12 mouse cellular contexts compared by ENCODE assay signal in genomic region chr7:83811461-83811860, GRCm38 (mm10). TPM values are rescaled to one million over a fixed set of nuclear protein-coding genes. Genes with fewer than 3 reads are reported as not detected.
DNase-seq lines count a peak whose midpoint lies in the region; ATAC-seq lines count a peak whose summit lies in the region.
"Had no signal": no experiment of that assay in that cellular context is flagged by ENCODE, and none has a peak within 500 bp of the region (broad histone marks: within the 10 kb centered on the region; RNA-seq: fewer than 3 reads in every experiment).

No protein-coding gene starts in this region.

- no peaks in the 10 kb centered on the region for H3K36me3 ChIP-seq in heart, embryonic 15.5 days
- no peaks in the 10 kb centered on the region for H3K36me3 ChIP-seq in lung, embryonic 15.5 days
- H3K36me3 ChIP-seq in embryonic facial prominence, embryonic 15.5 days, result no peaks in the 10 kb centered on the region
- no peaks in the 10 kb centered on the region for H3K36me3 ChIP-seq in stomach, embryonic 15.5 days

- H3K9ac ChIP-seq in heart, embryonic 15.5 days, result no peak overlapping the region
- H3K9ac ChIP-seq in lung, embryonic 15.5 days, result no peak overlapping the region
- no peak overlapping the region for H3K9ac ChIP-seq in embryonic facial prominence, embryonic 15.5 days
- no peak overlapping the region for H3K9ac ChIP-seq in stomach, embryonic 15.5 days
- H3K9ac ChIP-seq: forebrain, embryonic 13.5 days had no signal

- no peak for DNase-seq in heart, adult 18-20 months
- no peak for DNase-seq in lung, postnatal 4 days
- DNase-seq in urinary bladder, postnatal 10 days (ENCODE audit: low spot score), result no peak
- DNase-seq: gastrocnemius, postnatal 10 days; kidney, postnatal 10 days; right cerebral cortex, postnatal 4 days had no signal

- no peaks in the 10 kb centered on the region for H3K27me3 ChIP-seq in heart, embryonic 15.5 days
- H3K27me3 ChIP-seq in lung, embryonic 15.5 days, result no peaks in the 10 kb centered on the region
- no peaks in the 10 kb centered on the region for H3K27me3 ChIP-seq in embryonic facial prominence, embryonic 15.5 days
- no peaks in the 10 kb centered on the region for H3K27me3 ChIP-seq in stomach, embryonic 15.5 days (replicated peaks)
- H3K27me3 ChIP-seq: forebrain, embryonic 13.5 days had no signal

- H3K4me3 ChIP-seq in heart, embryonic 15.5 days, result no peak overlapping the region
- no peak overlapping the region for H3K4me3 ChIP-seq in lung, embryonic 15.5 days
- no peak overlapping the region for H3K4me3 ChIP-seq in embryonic facial prominence, embryonic 15.5 days (replicated peaks)
- H3K4me3 ChIP-seq in stomach, embryonic 15.5 days (replicated peaks), result no peak overlapping the region
- H3K4me3 ChIP-seq: forebrain, embryonic 13.5 days had no signal

- no peak for ATAC-seq in heart, embryonic 15.5 days (replicated peaks; ENCODE audit: insufficient number of reproducible peaks, insufficient read depth, low FRiP score, low read depth)
- no peak for ATAC-seq in lung, embryonic 15.5 days (ENCODE audit: borderline replicate concordance, extremely low read depth, low FRiP score, low TSS enrichment)
- ATAC-seq in embryonic facial prominence, embryonic 15.5 days (ENCODE audit: insufficient number of reproducible peaks, low FRiP score, low TSS enrichment, low read depth), result no peak
- no peak for ATAC-seq in stomach, embryonic 15.5 days (ENCODE audit: insufficient read depth, low FRiP score, low read depth)
- ATAC-seq: forebrain, embryonic 13.5 days had no signal

- 83% methylated on average over 4 of the region's 4 CpGs for WGBS in heart, embryonic 15.5 days
- WGBS in lung, embryonic 15.5 days, result 78% methylated on average over 4 of the region's 4 CpGs
- WGBS in embryonic facial prominence, embryonic 15.5 days, result 69% methylated on average over 4 of the region's 4 CpGs
- WGBS in stomach, embryonic 15.5 days, result 81% methylated on average over 4 of the region's 4 CpGs

- H3K27ac ChIP-seq in heart, embryonic 15.5 days, result peak overlapping the region; percentile 10
- peak overlapping the region; percentile 94 for H3K27ac ChIP-seq in lung, embryonic 15.5 days
- H3K27ac ChIP-seq in embryonic facial prominence, embryonic 15.5 days (replicated peaks), result peak overlapping the region; percentile 71
- H3K27ac ChIP-seq in stomach, embryonic 15.5 days, result peak overlapping the region; percentile 64; the same call in 1 of the 2 replicates
- H3K27ac ChIP-seq: forebrain, embryonic 13.5 days had no signal

- H3K4me2 ChIP-seq in heart, embryonic 15.5 days, result no peak overlapping the region
- no peak overlapping the region for H3K4me2 ChIP-seq in lung, embryonic 15.5 days
- H3K4me2 ChIP-seq in embryonic facial prominence, embryonic 15.5 days (replicated peaks), result no peak overlapping the region
- no peak overlapping the region for H3K4me2 ChIP-seq in stomach, embryonic 15.5 days
- H3K4me2 ChIP-seq: forebrain, embryonic 13.5 days had no signal

- H3K9me3 ChIP-seq in heart, embryonic 15.5 days (replicated peaks), result no peaks in the 10 kb centered on the region
- H3K9me3 ChIP-seq in lung, embryonic 15.5 days, result no peaks in the 10 kb centered on the region
- no peaks in the 10 kb centered on the region for H3K9me3 ChIP-seq in embryonic facial prominence, embryonic 15.5 days (replicated peaks)
- H3K9me3 ChIP-seq in stomach, embryonic 15.5 days, result no peaks in the 10 kb centered on the region
- H3K9me3 ChIP-seq: forebrain, embryonic 13.5 days had no signal

- peaks cover 33% of the 10 kb centered on the region for H3K4me1 ChIP-seq in heart, embryonic 15.5 days (replicated peaks)
- peaks cover 63% of the 10 kb centered on the region for H3K4me1 ChIP-seq in lung, embryonic 15.5 days
- peaks cover 57% of the 10 kb centered on the region for H3K4me1 ChIP-seq in embryonic facial prominence, embryonic 15.5 days
- H3K4me1 ChIP-seq in stomach, embryonic 15.5 days, result peaks cover 22% of the 10 kb centered on the region

RNA-seq across cellular contexts. Expression of gene Cfap161, which starts 16.8 kb away (rescaled TPM):
- 1.8 and 1.9 TPM in 2 replicates for polyA plus RNA-seq in heart, embryonic 15.5 days (2015; fragmentation: Nextera tagmentation; extraction: Ambion mirVana)
- total RNA-seq in heart, adult 18-20 months (2021), result not detected
- 3.1 and 3.2 TPM in 2 replicates for polyA plus RNA-seq in lung, embryonic 15.5 days (2015; fragmentation: Nextera tagmentation; extraction: Ambion mirVana)
- 7.0 and 14.1 TPM in 2 replicates for polyA plus RNA-seq in embryonic facial prominence, embryonic 15.5 days (2015; fragmentation: Nextera tagmentation; extraction: Ambion mirVana)
- polyA plus RNA-seq in stomach, embryonic 15.5 days (2015; fragmentation: Nextera tagmentation; extraction: Ambion mirVana), result 0.32 TPM in 1 of 2 replicates, not detected in the other
- total RNA-seq: gastrocnemius, postnatal 10 days had no signal
- polyA plus RNA-seq: urinary bladder, adult 2 months had no signal

Comparison
In these comparisons a context has a peak if more than half of its experiments do, and no peak if none do; other contexts are left out.
1. H3K27ac ChIP-seq: peak in every context shown above with its lines; median percentile 94 in lung, embryonic 15.5 days; 71 in embryonic facial prominence, embryonic 15.5 days; 64 in stomach, embryonic 15.5 days; 10 in heart, embryonic 15.5 days.